Mouse (Mus musculus): ENCODE results near the gene Ptpro. TPM values are rescaled to one million over a fixed set of nuclear protein-coding genes. Genes with fewer than 3 reads are reported as not detected.
A peak's percentile ranks its signal among the peaks of the same experiment; 100 is the strongest.

Gene Ptpro
- polyA plus RNA-seq, 1 experiment from 2014 or later: 0.45 TPM

DNA sequence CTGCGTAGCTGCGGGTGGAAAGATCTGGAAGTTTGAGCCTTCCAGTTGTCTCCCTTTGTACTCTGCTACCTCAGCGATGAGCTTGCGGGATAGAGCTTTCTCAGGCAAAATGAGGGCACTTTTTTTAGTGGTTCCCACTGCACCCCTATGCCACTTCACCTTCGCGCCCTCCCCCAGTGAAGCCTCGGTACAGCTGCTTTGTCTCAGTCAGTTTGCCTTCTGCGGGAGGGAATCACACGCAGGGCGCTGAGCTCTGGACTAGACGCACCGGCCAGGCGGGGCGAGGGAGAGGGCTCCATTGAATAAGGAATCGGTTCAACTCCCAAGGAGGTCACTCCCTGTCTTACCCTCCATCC lies 746 bp downstream of the Ptpro start:
- ATAC-seq (ENCODE audit: insufficient number of reproducible peaks, low FRiP score, low TSS enrichment, low read depth): no peak
- Histone ChIP-seq H3K27me3 (ENCODE audit: control insufficient read depth, insufficient read depth, low read length) (peaks cover 17% of the 10 kb centered on the region), H3K27ac (replicated peaks; ENCODE audit: low read depth, low read length) (no peak overlapping the region), H3K9me3 (ENCODE audit: control insufficient read depth, low read length) (no peaks in the 10 kb centered on the region), H3K4me3 (ENCODE audit: low read depth, low read length) (peak overlapping the region; percentile 35), H3K36me3 (ENCODE audit: control insufficient read depth, insufficient read depth, low read length) (no peaks in the 10 kb centered on the region), H3K4me1 (ENCODE audit: control insufficient read depth, insufficient read depth, low read length) (peaks cover 4% of the 10 kb centered on the region; the same call in 1 of the 2 replicates), H3K9ac (ENCODE audit: low read length) (no peak overlapping the region), H3K4me2 (ENCODE audit: low read depth, severe bottlenecking) (peak overlapping the region; percentile 71)
- WGBS: 4% methylated on average over 15 of the region's 15 CpGs
- peak; percentile 36 for DNase-seq (ENCODE audit: low spot score)

GRCm38 (mm10) chr6:137253415-137253814 lies 1.3 kb downstream of the Ptpro start:
- no peaks in the 10 kb centered on the region for H3K36me3 ChIP-seq (ENCODE audit: control insufficient read depth, insufficient read depth, low read length)
- ATAC-seq (ENCODE audit: insufficient number of reproducible peaks, low FRiP score, low TSS enrichment, low read depth) (no peak), DNase-seq (ENCODE audit: low spot score) (peak; percentile 66)
- H3K4me2 ChIP-seq (ENCODE audit: low read depth, severe bottlenecking): no peak overlapping the region
- 11% methylated on average over 7 of the region's 7 CpGs for WGBS
- H3K9me3 ChIP-seq (ENCODE audit: control insufficient read depth, low read length): no peaks in the 10 kb centered on the region
- H3K27me3 ChIP-seq (ENCODE audit: control insufficient read depth, insufficient read depth, low read length): peaks cover 17% of the 10 kb centered on the region
- H3K27ac ChIP-seq (replicated peaks; ENCODE audit: low read depth, low read length): no peak overlapping the region
- peaks cover 4% of the 10 kb centered on the region; the same call in 1 of the 2 replicates for H3K4me1 ChIP-seq (ENCODE audit: control insufficient read depth, insufficient read depth, low read length)
- H3K9ac ChIP-seq (ENCODE audit: low read length): no peak overlapping the region
- no peak overlapping the region for H3K4me3 ChIP-seq (ENCODE audit: low read depth, low read length)

DNA sequence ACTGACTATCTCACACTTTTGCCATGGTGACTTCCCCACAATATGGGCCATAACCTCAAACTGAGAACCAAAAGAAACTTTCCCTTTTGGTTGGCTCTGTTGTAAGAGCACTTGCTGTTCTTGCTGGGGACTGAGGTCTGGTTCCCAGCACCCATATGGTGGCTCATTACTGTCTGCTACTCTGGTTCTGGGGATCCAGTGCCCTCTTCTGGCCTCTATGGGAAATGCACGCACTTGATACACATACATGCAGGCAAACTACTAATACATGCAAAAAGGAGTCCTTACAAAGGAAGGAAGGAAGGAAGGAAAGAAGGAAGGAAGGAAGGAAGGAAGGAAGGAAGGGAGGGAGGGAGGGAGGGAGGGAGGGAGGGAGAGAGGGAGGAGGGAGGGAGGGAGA lies 8.9 kb downstream of the Ptpro start:
- Histone ChIP-seq H3K4me3 (ENCODE audit: low read depth, low read length) (no peak overlapping the region), H3K4me2 (ENCODE audit: low read depth, severe bottlenecking) (no peak overlapping the region), H3K9ac (ENCODE audit: low read length) (no peak overlapping the region), H3K27me3 (ENCODE audit: control insufficient read depth, insufficient read depth, low read length) (no peaks in the 10 kb centered on the region), H3K27ac (replicated peaks; ENCODE audit: low read depth, low read length) (no peak overlapping the region), H3K36me3 (ENCODE audit: control insufficient read depth, insufficient read depth, low read length) (no peaks in the 10 kb centered on the region), H3K9me3 (ENCODE audit: control insufficient read depth, low read length) (no peaks in the 10 kb centered on the region), H3K4me1 (ENCODE audit: control insufficient read depth, insufficient read depth, low read length) (no peaks in the 10 kb centered on the region)
- no peak for ATAC-seq (ENCODE audit: insufficient number of reproducible peaks, low FRiP score, low TSS enrichment, low read depth)
- DNase-seq (ENCODE audit: low spot score): no peak
- 88% methylated on average over 1 of the region's 1 CpGs for WGBS

- no peaks in the 10 kb centered on the region for H3K4me1 ChIP-seq (ENCODE audit: control insufficient read depth, insufficient read depth, low read length)
- DNase-seq (ENCODE audit: low spot score) (no peak), ATAC-seq (ENCODE audit: insufficient number of reproducible peaks, low FRiP score, low TSS enrichment, low read depth) (no peak)
- H3K27me3 ChIP-seq (ENCODE audit: control insufficient read depth, insufficient read depth, low read length): no peaks in the 10 kb centered on the region
- no peak overlapping the region for H3K9ac ChIP-seq (ENCODE audit: low read length)
- 67% methylated on average over 3 of the region's 3 CpGs for WGBS
- H3K27ac ChIP-seq (replicated peaks; ENCODE audit: low read depth, low read length): no peak overlapping the region
- no peaks in the 10 kb centered on the region for H3K9me3 ChIP-seq (ENCODE audit: control insufficient read depth, low read length)
- no peak overlapping the region for H3K4me3 ChIP-seq (ENCODE audit: low read depth, low read length)
- H3K4me2 ChIP-seq (ENCODE audit: low read depth, severe bottlenecking): no peak overlapping the region
- H3K36me3 ChIP-seq (ENCODE audit: control insufficient read depth, insufficient read depth, low read length): no peaks in the 10 kb centered on the region
Measured at GRCm38 (mm10) chr6:137262087-137262486, 10.0 kb downstream of the Ptpro start.

- no peaks in the 10 kb centered on the region for H3K9me3 ChIP-seq (ENCODE audit: control insufficient read depth, low read length)
- ATAC-seq (ENCODE audit: insufficient number of reproducible peaks, low FRiP score, low TSS enrichment, low read depth): no peak
- WGBS: 82% methylated on average over 8 of the region's 8 CpGs
- no peaks in the 10 kb centered on the region for H3K36me3 ChIP-seq (ENCODE audit: control insufficient read depth, insufficient read depth, low read length)
- no peak for DNase-seq (ENCODE audit: low spot score)
- H3K4me2 ChIP-seq (ENCODE audit: low read depth, severe bottlenecking): no peak overlapping the region
- H3K27me3 ChIP-seq (ENCODE audit: control insufficient read depth, insufficient read depth, low read length): no peaks in the 10 kb centered on the region
- H3K4me1 ChIP-seq (ENCODE audit: control insufficient read depth, insufficient read depth, low read length): no peaks in the 10 kb centered on the region
- no peak overlapping the region for H3K4me3 ChIP-seq (ENCODE audit: low read depth, low read length)
- no peak overlapping the region for H3K27ac ChIP-seq (replicated peaks; ENCODE audit: low read depth, low read length)
- no peak overlapping the region for H3K9ac ChIP-seq (ENCODE audit: low read length)
Measured at GRCm38 (mm10) chr6:137268019-137268418, 15.9 kb downstream of the Ptpro start.

DNA sequence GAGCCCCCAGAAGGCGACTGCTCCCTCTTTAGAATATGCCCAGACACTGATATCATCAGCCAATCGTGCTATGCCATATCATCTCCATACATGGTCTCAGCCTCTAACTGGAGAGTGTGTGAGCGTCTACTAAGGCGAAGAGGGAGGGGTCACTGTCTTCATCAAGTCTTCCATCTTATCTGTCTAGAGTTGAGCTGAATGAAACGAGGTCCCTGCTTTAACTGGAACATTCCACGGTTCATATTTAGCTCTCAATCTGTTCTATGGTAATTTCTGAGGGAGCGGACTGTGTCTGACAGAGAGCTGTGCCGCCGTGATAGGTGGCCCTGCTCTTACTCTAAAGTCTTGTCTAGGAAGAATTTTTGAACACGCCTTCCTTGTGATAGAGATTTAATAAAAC lies 16.5 kb downstream of the Ptpro start:
- no peak overlapping the region for H3K27ac ChIP-seq (replicated peaks; ENCODE audit: low read depth, low read length)
- ATAC-seq (ENCODE audit: insufficient number of reproducible peaks, low FRiP score, low TSS enrichment, low read depth) (no peak), DNase-seq (ENCODE audit: low spot score) (no peak)
- no peak overlapping the region for H3K4me2 ChIP-seq (ENCODE audit: low read depth, severe bottlenecking)
- H3K36me3 ChIP-seq (ENCODE audit: control insufficient read depth, insufficient read depth, low read length): no peaks in the 10 kb centered on the region
- no peaks in the 10 kb centered on the region for H3K27me3 ChIP-seq (ENCODE audit: control insufficient read depth, insufficient read depth, low read length)
- H3K9me3 ChIP-seq (ENCODE audit: control insufficient read depth, low read length): no peaks in the 10 kb centered on the region
- 90% methylated on average over 10 of the region's 10 CpGs for WGBS
- no peak overlapping the region for H3K9ac ChIP-seq (ENCODE audit: low read length)
- no peaks in the 10 kb centered on the region for H3K4me1 ChIP-seq (ENCODE audit: control insufficient read depth, insufficient read depth, low read length)
- H3K4me3 ChIP-seq (ENCODE audit: low read depth, low read length): no peak overlapping the region

DNA sequence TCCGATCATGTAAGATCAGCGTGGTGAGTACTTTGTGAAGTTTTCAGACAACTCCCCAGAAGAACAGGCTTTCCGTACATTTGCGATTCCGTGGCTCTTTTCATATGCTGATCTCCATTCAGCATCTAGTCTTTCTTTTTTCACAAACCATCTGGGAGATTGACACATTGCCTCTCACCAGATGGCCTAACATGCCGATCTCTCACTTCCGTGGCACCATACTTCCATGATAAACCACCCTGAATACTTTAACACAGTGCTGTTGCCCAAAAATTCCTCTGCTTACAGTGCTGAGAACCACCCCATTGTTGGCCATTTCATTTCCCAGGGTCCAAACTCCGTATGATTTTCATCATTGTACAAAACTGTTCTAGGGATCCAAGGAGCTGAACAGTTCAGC lies 20.4 kb downstream of the Ptpro start:
- no peaks in the 10 kb centered on the region for H3K4me1 ChIP-seq (ENCODE audit: control insufficient read depth, insufficient read depth, low read length)
- DNase-seq (ENCODE audit: low spot score): no peak
- H3K4me2 ChIP-seq (ENCODE audit: low read depth, severe bottlenecking): no peak overlapping the region
- no peak for ATAC-seq (ENCODE audit: insufficient number of reproducible peaks, low FRiP score, low TSS enrichment, low read depth)
- 92% methylated on average over 8 of the region's 8 CpGs for WGBS
- no peaks in the 10 kb centered on the region for H3K36me3 ChIP-seq (ENCODE audit: control insufficient read depth, insufficient read depth, low read length)
- H3K4me3 ChIP-seq (ENCODE audit: low read depth, low read length): no peak overlapping the region
- H3K27me3 ChIP-seq (ENCODE audit: control insufficient read depth, insufficient read depth, low read length): no peaks in the 10 kb centered on the region
- H3K9me3 ChIP-seq (ENCODE audit: control insufficient read depth, low read length): no peaks in the 10 kb centered on the region
- no peak overlapping the region for H3K27ac ChIP-seq (replicated peaks; ENCODE audit: low read depth, low read length)
- no peak overlapping the region for H3K9ac ChIP-seq (ENCODE audit: low read length)

- H3K4me2 ChIP-seq (ENCODE audit: low read depth, severe bottlenecking): no peak overlapping the region
- H3K4me1 ChIP-seq (ENCODE audit: control insufficient read depth, insufficient read depth, low read length): no peaks in the 10 kb centered on the region
- 85% methylated on average over 12 of the region's 12 CpGs for WGBS
- no peak for DNase-seq (ENCODE audit: low spot score)
- no peaks in the 10 kb centered on the region for H3K27me3 ChIP-seq (ENCODE audit: control insufficient read depth, insufficient read depth, low read length)
- no peaks in the 10 kb centered on the region for H3K36me3 ChIP-seq (ENCODE audit: control insufficient read depth, insufficient read depth, low read length)
- ATAC-seq (ENCODE audit: insufficient number of reproducible peaks, low FRiP score, low TSS enrichment, low read depth): no peak
- H3K9me3 ChIP-seq (ENCODE audit: control insufficient read depth, low read length): no peaks in the 10 kb centered on the region
- H3K27ac ChIP-seq (replicated peaks; ENCODE audit: low read depth, low read length): no peak overlapping the region
- H3K9ac ChIP-seq (ENCODE audit: low read length): no peak overlapping the region
- no peak overlapping the region for H3K4me3 ChIP-seq (ENCODE audit: low read depth, low read length)
Measured at GRCm38 (mm10) chr6:137277587-137277994, 25.5 kb downstream of the Ptpro start.

GRCm38 (mm10) chr6:137279576-137279975 lies 27.5 kb downstream of the Ptpro start:
- Histone ChIP-seq H3K27me3 (ENCODE audit: control insufficient read depth, insufficient read depth, low read length) (no peaks in the 10 kb centered on the region), H3K27ac (replicated peaks; ENCODE audit: low read depth, low read length) (no peak overlapping the region), H3K4me1 (ENCODE audit: control insufficient read depth, insufficient read depth, low read length) (no peaks in the 10 kb centered on the region), H3K9me3 (ENCODE audit: control insufficient read depth, low read length) (no peaks in the 10 kb centered on the region), H3K9ac (ENCODE audit: low read length) (no peak overlapping the region), H3K36me3 (ENCODE audit: control insufficient read depth, insufficient read depth, low read length) (no peaks in the 10 kb centered on the region), H3K4me2 (ENCODE audit: low read depth, severe bottlenecking) (no peak overlapping the region), H3K4me3 (ENCODE audit: low read depth, low read length) (no peak overlapping the region)
- DNase-seq (ENCODE audit: low spot score) (no peak), ATAC-seq (ENCODE audit: insufficient number of reproducible peaks, low FRiP score, low TSS enrichment, low read depth) (no peak)
- whole genome bisulfite sequencing: 67% methylated on average over 7 of the region's 7 CpGs

Data from limb, embryonic 11.5 days (tissue).